Mouse (Mus musculus): Measurements from ENCODE around the gene Folh1. TPM values are rescaled to one million over a fixed set of nuclear protein-coding genes. Genes with fewer than 3 reads are reported as not detected.
"Not testable (repeated sequence)": the region's sequence is repeated elsewhere in the genome, so short reads cannot be mapped to it uniquely, and the experiment has no call there.

Folh1 gene
- polyA plus RNA-seq (2016; fragmentation: Nextera tagmentation; extraction: Ambion mirVana) = not detected in 2 replicates

- H3K4me1 ChIP-seq (replicated peaks) = peaks cover 7% of the 10 kb centered on the region; the same call in 1 of the 2 replicates
- 0 out of 2 replicates have a peak within 1 kb of the TSS, but pooled peaks have one; percentile 23 for H3K27ac ChIP-seq
- H3K9me3 ChIP-seq = no peaks in the 10 kb centered on the region
- H3K27me3 ChIP-seq (ENCODE audit: insufficient read depth, poor library complexity, severe bottlenecking) = no peaks in the 10 kb centered on the region
- WGBS = 5% methylated on average over 11 of the region's 11 CpGs
- no peaks in the 10 kb centered on the region for H3K36me3 ChIP-seq
- H3K4me3 ChIP-seq = peak within 1 kb of the TSS; percentile 43
- DNase-seq (ENCODE audit: low spot score) = peak; percentile 17
These were observed at the start of gene Folh1 for GRCm38 (mm10) chr7:86775617-86776325. TSS of gene Folh1 (minus strand) at chr7:86775943.

GRCm38 (mm10) chr7:86816466-86816865, 40.7 kb upstream of the Folh1 start:
- H3K4me3 ChIP-seq = no peak overlapping the region
- no peaks in the 10 kb centered on the region for H3K9me3 ChIP-seq
- H3K36me3 ChIP-seq = no peaks in the 10 kb centered on the region
- H3K27me3 ChIP-seq (ENCODE audit: insufficient read depth, poor library complexity, severe bottlenecking) = no peaks in the 10 kb centered on the region
- no peak for DNase-seq (ENCODE audit: low spot score)
- 79% methylated on average over 1 of the region's 1 CpGs for WGBS
- H3K4me1 ChIP-seq (replicated peaks) = no peaks in the 10 kb centered on the region
- H3K27ac ChIP-seq = no peak overlapping the region

GRCm38 (mm10) chr7:86815716-86816115, 40.0 kb upstream of the Folh1 start:
- 84% methylated on average over 6 of the region's 6 CpGs for WGBS
- H3K27me3 ChIP-seq (ENCODE audit: insufficient read depth, poor library complexity, severe bottlenecking); H3K4me1 ChIP-seq (replicated peaks); H3K36me3 ChIP-seq; DNase-seq (ENCODE audit: low spot score); H3K27ac ChIP-seq; H3K9me3 ChIP-seq; H3K4me3 ChIP-seq: not testable (repeated sequence)

- H3K4me1 ChIP-seq (replicated peaks); H3K36me3 ChIP-seq; H3K4me3 ChIP-seq; H3K9me3 ChIP-seq; H3K27ac ChIP-seq; H3K27me3 ChIP-seq (ENCODE audit: insufficient read depth, poor library complexity, severe bottlenecking); DNase-seq (ENCODE audit: low spot score): not testable (repeated sequence)
- 90% methylated on average over 5 of the region's 5 CpGs for WGBS
These were observed 39.5 kb upstream of the Folh1 start for GRCm38 (mm10) chr7:86815241-86815640.

GRCm38 (mm10) chr7:86794727-86795126, 19.0 kb upstream of the Folh1 start, which contains the start of gene Vmn2r77:
TSS of gene Vmn2r77 (plus strand) at chr7:86795027.
- Histone ChIP-seq H3K27me3 (ENCODE audit: insufficient read depth, poor library complexity, severe bottlenecking) (no peaks in the 10 kb centered on the region), H3K36me3 (no peaks in the 10 kb centered on the region), H3K4me3 (no peak within 1 kb of the TSS), H3K9me3 (no peaks in the 10 kb centered on the region), H3K27ac (no peak within 1 kb of the TSS), H3K4me1 (replicated peaks) (no peaks in the 10 kb centered on the region)
- no peak for DNase-seq (ENCODE audit: low spot score)

GRCm38 (mm10) chr7:86771621-86772020, 4.1 kb downstream of the Folh1 start:
- Histone ChIP-seq H3K9me3 (no peaks in the 10 kb centered on the region), H3K4me3 (no peak overlapping the region), H3K4me1 (replicated peaks) (peaks cover 7% of the 10 kb centered on the region; the same call in 1 of the 2 replicates), H3K36me3 (no peaks in the 10 kb centered on the region), H3K27me3 (ENCODE audit: insufficient read depth, poor library complexity, severe bottlenecking) (no peaks in the 10 kb centered on the region), H3K27ac (no peak overlapping the region)
- WGBS = 89% methylated on average over 3 of the region's 3 CpGs
- no peak for DNase-seq (ENCODE audit: low spot score)

GRCm38 (mm10) chr7:86764628-86765027, 11.1 kb downstream of the Folh1 start:
- no peak for DNase-seq (ENCODE audit: low spot score)
- no peak overlapping the region for H3K4me3 ChIP-seq
- H3K36me3 ChIP-seq = no peaks in the 10 kb centered on the region
- no peak overlapping the region for H3K27ac ChIP-seq
- no peaks in the 10 kb centered on the region for H3K27me3 ChIP-seq (ENCODE audit: insufficient read depth, poor library complexity, severe bottlenecking)
- no peaks in the 10 kb centered on the region for H3K9me3 ChIP-seq
- H3K4me1 ChIP-seq (replicated peaks) = no peaks in the 10 kb centered on the region

GRCm38 (mm10) chr7:86760751-86761150, 15.0 kb downstream of the Folh1 start:
- DNase-seq (ENCODE audit: low spot score) = no peak
- Histone ChIP-seq H3K27me3 (ENCODE audit: insufficient read depth, poor library complexity, severe bottlenecking) (no peaks in the 10 kb centered on the region), H3K27ac (no peak overlapping the region), H3K36me3 (no peaks in the 10 kb centered on the region), H3K4me1 (replicated peaks) (no peaks in the 10 kb centered on the region), H3K4me3 (no peak overlapping the region), H3K9me3 (no peaks in the 10 kb centered on the region)
- WGBS = 85% methylated on average over 1 of the region's 1 CpGs

- H3K36me3 ChIP-seq = no peaks in the 10 kb centered on the region
- H3K9me3 ChIP-seq = no peaks in the 10 kb centered on the region
- H3K4me1 ChIP-seq (replicated peaks) = no peaks in the 10 kb centered on the region
- no peak overlapping the region for H3K27ac ChIP-seq
- H3K4me3 ChIP-seq = no peak overlapping the region
- no peak for DNase-seq (ENCODE audit: low spot score)
- no peaks in the 10 kb centered on the region for H3K27me3 ChIP-seq (ENCODE audit: insufficient read depth, poor library complexity, severe bottlenecking)
These were observed 50.7 kb downstream of the Folh1 start for GRCm38 (mm10) chr7:86725013-86725412.

GRCm38 (mm10) chr7:86688030-86688429, 87.7 kb downstream of the Folh1 start, which contains the start of gene Olfr292:
TSS of gene Olfr292 (plus strand) at chr7:86688330.
- Histone ChIP-seq H3K27ac (no peak within 1 kb of the TSS), H3K4me1 (replicated peaks) (no peaks in the 10 kb centered on the region), H3K4me3 (no peak within 1 kb of the TSS), H3K9me3 (no peaks in the 10 kb centered on the region), H3K36me3 (no peaks in the 10 kb centered on the region), H3K27me3 (ENCODE audit: insufficient read depth, poor library complexity, severe bottlenecking) (no peaks in the 10 kb centered on the region)
- no peak for DNase-seq (ENCODE audit: low spot score)

Other genes with a start within 250 kb of the Folh1 start
- gene Olfr295, start 192.1 kb downstream of the Folh1 start, polyA plus RNA-seq (2016; fragmentation: Nextera tagmentation; extraction: Ambion mirVana) = not detected in 2 replicates
- gene Olfr294, start 159.3 kb downstream of the Folh1 start, polyA plus RNA-seq (2016; fragmentation: Nextera tagmentation; extraction: Ambion mirVana) = not detected in 2 replicates
- not detected in 2 replicates for gene Olfr293, start 126.9 kb downstream of the Folh1 start, polyA plus RNA-seq (2016; fragmentation: Nextera tagmentation; extraction: Ambion mirVana)
- not detected in 2 replicates for gene Olfr292, start 87.6 kb downstream of the Folh1 start, polyA plus RNA-seq (2016; fragmentation: Nextera tagmentation; extraction: Ambion mirVana)
- gene Vmn2r77, start 19.1 kb upstream of the Folh1 start, polyA plus RNA-seq (2016; fragmentation: Nextera tagmentation; extraction: Ambion mirVana) = not detected in 2 replicates
- not detected in 2 replicates for gene Vmn2r78, start 139.2 kb upstream of the Folh1 start, polyA plus RNA-seq (2016; fragmentation: Nextera tagmentation; extraction: Ambion mirVana)
- gene Vmn2r79, start 220.2 kb upstream of the Folh1 start, polyA plus RNA-seq (2016; fragmentation: Nextera tagmentation; extraction: Ambion mirVana) = not detected in 2 replicates

All from hindbrain, embryonic 10.5 days (tissue).